16 mouse cellular contexts compared by ENCODE assay signal in the genomic region with DNA sequence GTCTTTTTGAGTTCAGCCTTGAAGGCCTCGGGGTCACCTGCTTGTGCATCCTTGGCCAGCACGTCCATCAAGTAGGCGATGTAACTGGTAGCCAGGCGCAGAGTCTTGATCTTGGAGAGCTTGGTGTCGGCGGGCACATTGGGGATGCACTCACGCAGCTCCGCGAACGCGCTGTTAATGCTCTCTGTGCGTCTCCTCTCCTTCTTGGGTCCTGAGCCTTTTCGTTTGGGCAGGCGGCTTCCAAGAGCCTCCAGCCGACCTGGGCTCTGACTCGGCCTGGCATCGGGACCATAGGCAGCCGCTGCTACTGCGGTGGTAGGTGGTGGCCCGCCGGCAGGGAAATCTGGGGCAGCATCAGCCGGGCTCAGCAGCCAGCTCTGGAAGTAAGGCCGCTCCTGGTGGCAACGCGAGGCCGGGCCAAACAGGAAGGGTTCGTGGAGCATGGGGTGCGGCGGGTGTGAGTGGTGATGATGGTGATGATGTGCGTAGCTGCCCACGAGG. TPM values are rescaled to one million over a fixed set of nuclear protein-coding genes. Genes with fewer than 3 reads are reported as not detected.
DNase-seq lines count a peak whose midpoint lies in the region; ATAC-seq and TF ChIP-seq lines count a peak whose summit lies in the region.
"Had no signal": no experiment of that assay in that cellular context is flagged by ENCODE, and none has a peak within 500 bp of the region (broad histone marks: within the 10 kb centered on the region; RNA-seq: fewer than 3 reads in every experiment).

No protein-coding gene starts in this region.

- H3K4me1 ChIP-seq in heart, embryonic 15.5 days (replicated peaks) = peaks cover 44% of the 10 kb centered on the region
- H3K4me1 ChIP-seq in testis, adult 2 months (ENCODE audit: control insufficient read depth, insufficient read depth, low read length) = peaks cover 28% of the 10 kb centered on the region
- peaks cover 15% of the 10 kb centered on the region for H3K4me1 ChIP-seq in intestine, embryonic 16.5 days (ENCODE audit: control insufficient read depth, insufficient read depth, low read length)
- peaks cover 6% of the 10 kb centered on the region for H3K4me1 ChIP-seq in small intestine, adult 2 months (ENCODE audit: control insufficient read depth, insufficient read depth, insufficient read length, low read length)

- H3K9me3 ChIP-seq in heart, embryonic 15.5 days (replicated peaks) = no peaks in the 10 kb centered on the region
- no peaks in the 10 kb centered on the region for H3K9me3 ChIP-seq in intestine, embryonic 16.5 days (ENCODE audit: control insufficient read depth, low read length)
- H3K9me3 ChIP-seq: G1E had no signal

- no peaks in the 10 kb centered on the region for H3K36me3 ChIP-seq in heart, embryonic 15.5 days
- H3K36me3 ChIP-seq in testis, adult 2 months (ENCODE audit: control insufficient read depth, insufficient read depth, low read length) = no peaks in the 10 kb centered on the region
- no peaks in the 10 kb centered on the region for H3K36me3 ChIP-seq in intestine, embryonic 16.5 days (ENCODE audit: control insufficient read depth, insufficient read depth, low read length)
- no peaks in the 10 kb centered on the region for H3K36me3 ChIP-seq in small intestine, adult 2 months (ENCODE audit: control insufficient read depth, insufficient read depth, low read length)
- H3K36me3 ChIP-seq: G1E had no signal

- TF ChIP-seq CTCF in testis, adult 2 months (IDR thresholded peaks at IDR 0.05; ENCODE audit: control insufficient read depth, insufficient read depth, insufficient replicate concordance, low read depth, low read length) = no peak
- no peak for TF ChIP-seq CTCF in small intestine, adult 2 months (IDR thresholded peaks at IDR 0.05; ENCODE audit: extremely low read depth, insufficient read length, insufficient replicate concordance, low read depth, low read length)

- H3K4me2 ChIP-seq in heart, embryonic 15.5 days = peak overlapping the region; percentile 78
- peak overlapping the region; percentile 35 for H3K4me2 ChIP-seq in intestine, embryonic 16.5 days (ENCODE audit: low read depth, low read length)
- H3K4me2 ChIP-seq: lung, embryonic 14.5 days had no signal

- no peak for DNase-seq in heart, adult 9 months (ENCODE audit: low spot score in 2 of 2)
- DNase-seq in testis, postnatal 10 days (ENCODE audit: low spot score) = no peak
- no peak for DNase-seq in layer of hippocampus, adult 8-10 months (ENCODE audit: low spot score in 2 of 2)
- no peak for DNase-seq in left cerebral cortex, postnatal 14 days (ENCODE audit: low spot score in 2 of 2)
- DNase-seq: gastrocnemius, postnatal 25 days; kidney, adult 8-10 months; lung, embryonic 14.5 days; thymus, postnatal 36 days had no signal

- H3K27me3 ChIP-seq in heart, embryonic 15.5 days = peaks cover 92% of the 10 kb centered on the region
- H3K27me3 ChIP-seq in testis, adult 2 months (ENCODE audit: control insufficient read depth, insufficient read depth, low read length) = peaks cover 15% of the 10 kb centered on the region
- peaks cover 75% of the 10 kb centered on the region for H3K27me3 ChIP-seq in intestine, embryonic 16.5 days (replicated peaks; ENCODE audit: control insufficient read depth, insufficient read depth, low read length)
- peaks cover 64% of the 10 kb centered on the region for H3K27me3 ChIP-seq in small intestine, adult 2 months (ENCODE audit: control insufficient read depth, insufficient read depth, low read length)

- intact Hi-C loops in left cerebral cortex, postnatal 14 days (cut with DNase I) = no loop called here

- peak overlapping the region; percentile 78 for H3K27ac ChIP-seq in heart, embryonic 15.5 days
- no peak overlapping the region for H3K27ac ChIP-seq in testis, adult 2 months (ENCODE audit: control insufficient read depth, insufficient read depth, low read depth, low read length)
- H3K27ac ChIP-seq in intestine, embryonic 16.5 days (ENCODE audit: low read length) = peak overlapping the region; percentile 73
- H3K27ac ChIP-seq in small intestine, adult 2 months (ENCODE audit: insufficient read depth, low read depth, low read length) = no peak overlapping the region

- WGBS in heart, embryonic 15.5 days = 11% methylated on average over 31 of the region's 31 CpGs
- 11% methylated on average over 31 of the region's 31 CpGs for WGBS in intestine, embryonic 16.5 days
- 34% methylated on average over 31 of the region's 31 CpGs for WGBS in small intestine, adult 2 months

- H3K9ac ChIP-seq in heart, embryonic 15.5 days = peak overlapping the region; percentile 63
- H3K9ac ChIP-seq in intestine, embryonic 16.5 days (ENCODE audit: low read depth, low read length) = peak overlapping the region; percentile 73
- H3K9ac ChIP-seq: lung, embryonic 14.5 days had no signal

- peak overlapping the region; percentile 48 for H3K4me3 ChIP-seq in heart, embryonic 15.5 days
- H3K4me3 ChIP-seq in testis, adult 2 months (ENCODE audit: control insufficient read depth, low read depth, low read length) = peak overlapping the region; percentile 4; the same call in 1 of the 2 replicates
- H3K4me3 ChIP-seq in intestine, embryonic 16.5 days (ENCODE audit: low read length) = peak overlapping the region; percentile 49
- H3K4me3 ChIP-seq in small intestine, adult 2 months (ENCODE audit: low read depth, low read length) = peak overlapping the region; percentile 29
- H3K4me3 ChIP-seq: erythroblast, embryonic 14.5 days had no signal

- no peak for ATAC-seq in heart, embryonic 15.5 days (replicated peaks; ENCODE audit: insufficient number of reproducible peaks, insufficient read depth, low FRiP score, low read depth)
- no peak for ATAC-seq in intestine, embryonic 16.5 days

- no peak for TF ChIP-seq POLR2A in testis, adult 2 months (IDR thresholded peaks at IDR 0.05; ENCODE audit: control insufficient read depth, low read depth, low read length)
- no peak for TF ChIP-seq POLR2A in small intestine, adult 2 months (IDR thresholded peaks at IDR 0.05; ENCODE audit: low read depth, low read length)

RNA-seq across cellular contexts. Expression of a gene that starts 1.3 kb away (rescaled TPM):
- polyA plus RNA-seq in heart, embryonic 15.5 days (2015; fragmentation: Nextera tagmentation; extraction: Ambion mirVana) = 11.4 and 13.9 TPM in 2 replicates
- polyA plus RNA-seq in testis, adult 2 months (2012; rRNA removed) = 0.15 and 0.38 TPM in 2 replicates
- 22.0 and 23.0 TPM in 2 replicates for polyA plus RNA-seq in intestine, embryonic 16.5 days (2015; fragmentation: Nextera tagmentation; extraction: Ambion mirVana)
- 4.6 and 10.1 TPM in 2 replicates for polyA plus RNA-seq in small intestine, adult 2 months (2012; rRNA removed)
- not detected for total RNA-seq in layer of hippocampus, adult 8-10 months (2022)
- not detected for total RNA-seq in left cerebral cortex, postnatal 14 days (2021)
- total RNA-seq: G1E; gastrocnemius, postnatal 25 days; layer of hippocampus, postnatal 25 days; monocyte, adult 5-6 weeks had no signal
- polyA plus RNA-seq: erythroblast, embryonic 14.5 days; G1E; lung, embryonic 14.5 days had no signal

RNA-seq across cellular contexts. Expression of a gene that starts 29.9 kb away (rescaled TPM):
- polyA plus RNA-seq in heart, embryonic 15.5 days (2015; fragmentation: Nextera tagmentation; extraction: Ambion mirVana) = 8.9 and 10.0 TPM in 2 replicates
- polyA plus RNA-seq in testis, adult 2 months (2012; rRNA removed) = 3.1 and 5.5 TPM in 2 replicates
- 5.9 and 6.7 TPM in 2 replicates for polyA plus RNA-seq in intestine, embryonic 16.5 days (2015; fragmentation: Nextera tagmentation; extraction: Ambion mirVana)
- 34.1 and 107 TPM in 2 replicates for polyA plus RNA-seq in small intestine, adult 2 months (2012; rRNA removed)
- total RNA-seq in layer of hippocampus, adult 8-10 months (2022) = 10 to 100 TPM; 46.8 to 53.4 (median 48.9) TPM
- 10 to 100 TPM; 43.8 to 47.8 TPM for total RNA-seq in left cerebral cortex, postnatal 14 days (2021)

Comparison
In these comparisons a context has a peak if more than half of its experiments do, and no peak if none do; other contexts are left out.
1. H3K27ac ChIP-seq: peak in heart, embryonic 15.5 days (single experiment) and intestine, embryonic 16.5 days (single experiment); none in testis, adult 2 months (single experiment) and small intestine, adult 2 months (single experiment).
2. Peak in every context shown above with its lines, with median percentiles within 50 percentile points of each other: H3K4me3 ChIP-seq.